Mouse (Mus musculus): Measurements from ENCODE around the gene Zscan10.

Zscan10 gene

GRCm38 (mm10) chr17:23600641-23601622, at the start of gene Zscan10:
Zscan10 (plus strand) TSS chr17:23600856.
- no peak for DNase-seq (ENCODE audit: low spot score)

- no peak for DNase-seq (ENCODE audit: low spot score)
These were observed 49.8 kb upstream of the Zscan10 start for GRCm38 (mm10) chr17:23550856-23551255.

- DNase-seq (ENCODE audit: low spot score) = no peak
These were observed 49.2 kb upstream of the Zscan10 start for GRCm38 (mm10) chr17:23551416-23551815.

DNA sequence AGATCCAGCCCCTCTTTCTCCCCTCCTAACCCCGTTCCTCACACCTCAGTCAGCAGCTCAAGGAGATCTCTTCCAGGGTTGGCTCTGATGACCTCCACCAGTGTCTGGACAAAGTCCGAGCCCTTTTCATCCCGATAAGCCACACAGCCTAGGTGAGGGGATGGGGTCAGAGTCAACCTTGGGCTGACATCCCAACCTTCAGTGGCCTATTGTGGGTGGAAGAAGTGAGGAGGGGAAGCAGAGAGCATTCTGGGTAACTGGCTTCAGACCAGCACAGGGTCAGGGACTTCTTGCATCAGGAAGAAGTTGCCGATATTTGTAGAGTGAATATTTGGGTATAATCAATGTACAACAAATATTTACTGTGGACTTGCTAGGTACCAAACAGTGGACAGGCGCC, 48.7 kb upstream of the Zscan10 start:
- no peak for DNase-seq (ENCODE audit: low spot score)

DNA sequence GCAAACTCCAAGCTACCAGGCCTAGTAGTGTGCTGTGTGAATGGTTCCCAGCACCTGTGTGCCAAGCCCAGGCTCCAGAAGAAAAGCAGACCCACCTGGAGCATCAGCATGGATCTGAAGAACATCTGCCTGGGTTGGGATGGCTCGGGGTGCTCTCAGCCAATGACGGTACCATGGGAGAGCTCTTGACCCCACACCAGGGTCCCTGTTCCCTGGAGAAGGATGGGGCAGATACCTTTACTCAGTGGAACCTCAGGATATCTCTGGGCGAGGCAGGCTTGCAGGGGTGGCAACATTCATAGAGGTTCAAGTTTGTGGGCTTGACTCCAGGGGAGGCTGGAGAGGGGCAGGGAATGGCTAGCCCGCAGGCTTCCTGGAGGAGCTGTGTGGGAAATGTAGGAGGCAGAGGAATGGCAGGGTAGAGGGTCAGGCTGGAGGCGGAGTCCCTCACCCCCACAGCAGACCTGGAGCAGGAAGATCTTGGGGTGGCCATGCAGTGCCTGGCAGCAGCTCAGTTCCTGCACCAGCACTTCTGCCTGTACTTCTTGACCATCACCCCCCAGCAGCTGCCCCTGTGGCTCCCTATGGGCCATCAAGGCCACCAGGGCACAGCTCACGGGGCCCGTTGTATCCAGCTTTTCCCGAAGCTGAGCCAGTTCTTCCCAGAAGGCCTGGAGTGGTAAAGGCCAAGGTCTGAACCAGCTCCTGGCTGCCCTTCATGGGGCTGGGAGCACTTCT, 47.6 kb upstream of the Zscan10 start:
- DNase-seq (ENCODE audit: low spot score) = no peak

GRCm38 (mm10) chr17:23553634-23554120, 47.0 kb upstream of the Zscan10 start:
- DNase-seq (ENCODE audit: low spot score) = no peak

DNA sequence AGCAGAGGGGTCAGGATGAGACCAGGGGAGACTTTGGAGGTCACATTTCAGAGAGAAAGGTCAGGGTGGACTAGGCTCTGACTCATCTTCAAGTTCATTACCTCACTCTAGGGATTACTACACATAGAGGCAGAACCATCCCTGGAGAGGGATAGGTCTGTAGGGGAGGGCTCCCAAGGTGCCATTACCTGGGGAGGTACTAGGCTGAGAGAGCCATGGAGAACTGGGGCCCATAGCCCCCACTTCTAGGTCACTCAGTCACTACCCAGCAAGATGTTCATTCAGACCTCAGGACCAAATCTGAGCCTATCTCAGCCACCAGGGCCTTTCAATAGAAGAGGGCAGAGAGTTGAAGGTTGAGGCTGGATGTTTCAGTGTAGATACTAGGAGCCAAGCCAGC, 46.3 kb upstream of the Zscan10 start:
- DNase-seq (ENCODE audit: low spot score) = no peak

GRCm38 (mm10) chr17:23555243-23555916, 45.3 kb upstream of the Zscan10 start:
- no peak for DNase-seq (ENCODE audit: low spot score)

DNA sequence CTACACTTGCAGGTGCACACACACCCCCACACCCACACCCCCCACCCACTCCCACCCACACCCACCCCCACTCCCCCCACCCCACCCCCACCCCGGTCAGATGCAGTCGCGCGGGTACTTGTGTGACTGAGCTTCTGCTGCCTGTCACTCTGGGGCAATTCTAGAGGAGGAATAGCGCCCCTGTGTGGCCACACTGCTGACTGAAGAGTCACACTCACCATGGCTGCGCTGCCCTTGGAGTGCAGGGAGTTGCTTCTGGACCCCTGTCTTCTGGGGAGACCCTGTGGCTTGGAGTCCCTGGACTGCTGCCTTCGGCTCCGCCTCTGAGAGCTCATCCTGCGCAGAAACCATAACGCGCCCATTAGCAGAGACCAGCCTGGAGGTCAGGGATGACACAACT, 40.9 kb upstream of the Zscan10 start:
- DNase-seq (ENCODE audit: low spot score) = peak; percentile 33

- peak; percentile 95 for DNase-seq (ENCODE audit: low spot score)
These were observed 36.9 kb upstream of the Zscan10 start, which contains the start of gene Zfp213 for GRCm38 (mm10) chr17:23563595-23564367. Zfp213 (minus strand) TSS chr17:23564238.

DNA sequence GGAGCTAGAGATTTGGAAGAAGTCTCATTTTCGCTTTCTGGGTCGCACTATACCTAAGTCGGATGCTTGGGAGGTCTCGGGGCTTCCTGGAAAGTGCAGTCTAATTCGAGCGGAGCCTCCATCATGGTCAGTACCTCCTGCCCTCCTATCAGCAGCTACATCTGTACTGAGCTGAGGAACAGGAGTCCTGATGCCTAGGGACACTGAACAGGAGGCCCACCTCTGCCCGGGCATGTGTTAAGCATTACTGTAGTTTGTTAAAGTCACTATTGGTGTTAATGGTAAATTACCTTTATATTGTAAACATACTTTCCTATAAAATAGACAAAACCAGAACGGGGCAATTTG, 36.3 kb upstream of the Zscan10 start:
- no peak for DNase-seq (ENCODE audit: low spot score)

GRCm38 (mm10) chr17:23566787-23567186, 33.9 kb upstream of the Zscan10 start:
- no peak for DNase-seq (ENCODE audit: low spot score)

DNA sequence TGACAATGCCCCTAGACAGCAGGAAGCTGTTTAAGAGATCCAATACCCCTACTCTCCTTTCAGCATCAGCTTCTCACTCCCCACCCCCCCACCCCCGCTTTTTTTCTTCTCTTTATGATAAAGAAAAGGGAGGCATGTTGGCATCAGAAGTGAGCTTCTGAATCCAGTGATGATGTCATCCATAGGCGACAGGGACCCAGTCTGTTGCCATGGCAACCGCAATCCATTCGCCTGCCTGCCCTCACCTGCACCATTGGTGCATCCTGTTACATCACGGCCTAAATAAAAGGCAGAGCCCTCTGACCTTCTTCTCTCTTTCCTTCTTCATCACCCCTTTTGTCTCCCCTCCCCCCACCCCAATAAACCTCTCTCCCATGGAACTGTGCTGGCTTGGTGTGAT, 32.3 kb upstream of the Zscan10 start:
- no peak for DNase-seq (ENCODE audit: low spot score)

DNA sequence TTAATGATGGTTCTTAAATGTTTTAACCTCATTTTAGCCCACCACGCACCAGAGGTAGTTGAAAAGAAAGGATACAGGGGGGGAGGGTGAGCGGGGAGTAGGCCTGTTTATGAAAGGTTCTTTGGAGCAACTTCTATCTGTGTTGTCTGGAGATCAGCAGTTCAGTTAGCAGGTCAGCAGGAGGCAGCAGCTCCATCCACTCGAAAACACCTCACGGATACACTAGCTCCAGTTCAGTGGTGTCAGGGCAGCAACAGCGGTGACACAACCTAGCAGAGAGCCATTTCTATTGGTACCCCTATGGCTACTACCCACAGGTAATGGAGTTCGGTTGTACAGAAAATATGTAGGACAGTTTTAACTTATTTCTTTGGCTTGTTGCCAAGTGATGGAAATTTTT, 30.6 kb upstream of the Zscan10 start:
- DNase-seq (ENCODE audit: low spot score) = no peak

DNA sequence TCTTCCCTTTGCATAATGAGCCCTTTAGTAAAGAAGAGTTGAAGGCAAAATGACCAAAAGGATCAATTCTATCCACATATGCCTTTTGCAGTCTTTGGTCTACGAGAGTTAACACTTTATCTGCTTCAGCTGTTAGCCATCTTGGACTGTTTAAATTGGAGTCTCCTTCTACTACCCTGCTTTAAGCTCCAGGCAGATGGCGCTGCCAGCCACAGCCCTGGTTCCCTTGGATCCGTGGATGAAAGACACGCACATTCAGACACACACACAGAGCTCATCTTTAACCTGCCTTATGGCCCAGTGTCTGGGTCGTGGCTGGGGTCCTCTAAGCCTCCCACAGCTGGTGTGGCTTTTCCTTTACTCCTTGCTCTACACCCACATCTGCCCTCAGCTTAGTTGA, 29.6 kb upstream of the Zscan10 start:
- DNase-seq (ENCODE audit: low spot score) = no peak

DNA sequence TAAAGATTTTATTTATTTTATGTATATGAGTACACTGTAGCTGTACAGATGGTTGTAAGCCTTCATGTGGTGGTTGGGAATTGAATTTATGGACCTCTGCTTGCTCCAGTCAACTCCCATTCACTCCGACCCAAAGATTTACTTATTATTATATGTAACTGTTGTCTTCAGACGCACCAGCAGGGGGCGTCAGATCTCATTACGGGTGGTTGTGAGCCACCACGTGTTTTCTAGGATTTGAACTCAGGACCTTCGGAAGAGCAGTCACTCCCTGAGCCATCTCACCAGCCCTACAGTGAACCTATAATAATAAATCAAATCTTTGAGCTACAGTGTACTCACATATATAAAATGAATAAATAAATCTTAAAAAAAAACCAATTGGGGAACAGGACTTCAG, 28.6 kb upstream of the Zscan10 start:
- no peak for DNase-seq (ENCODE audit: low spot score)

GRCm38 (mm10) chr17:23574130-23574529, 26.5 kb upstream of the Zscan10 start:
- DNase-seq (ENCODE audit: low spot score) = no peak

DNA sequence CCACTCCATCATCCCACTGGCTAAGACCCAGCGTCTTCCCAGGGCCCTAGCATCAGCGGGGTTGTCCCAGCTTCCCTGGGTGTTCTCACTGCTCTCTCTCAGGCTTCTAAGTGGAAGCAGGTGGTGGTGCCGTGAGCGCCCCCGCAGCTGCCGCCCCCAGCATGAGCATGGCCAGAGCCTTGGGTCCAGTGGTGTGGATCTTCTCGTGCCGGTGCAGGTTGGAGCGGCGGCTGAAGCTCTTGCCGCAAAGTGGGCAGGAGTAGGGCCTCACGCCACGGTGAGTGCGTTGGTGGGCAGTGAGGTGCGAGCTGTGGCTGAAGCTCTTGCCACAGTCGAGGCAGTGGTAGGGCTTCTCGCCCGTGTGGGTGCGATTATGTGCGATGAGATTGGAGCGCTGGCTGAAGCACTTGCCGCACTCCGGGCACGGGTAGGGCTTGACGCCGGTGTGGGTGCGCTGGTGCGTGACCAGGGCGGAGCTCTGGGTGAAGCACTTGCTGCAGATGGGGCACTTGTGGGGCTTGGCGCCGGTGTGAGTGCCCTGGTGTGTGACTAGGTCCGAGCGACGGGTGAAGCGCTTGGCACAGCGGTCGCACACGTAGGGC, 24.6 kb upstream of the Zscan10 start:
- DNase-seq (ENCODE audit: low spot score) = no peak

DNA sequence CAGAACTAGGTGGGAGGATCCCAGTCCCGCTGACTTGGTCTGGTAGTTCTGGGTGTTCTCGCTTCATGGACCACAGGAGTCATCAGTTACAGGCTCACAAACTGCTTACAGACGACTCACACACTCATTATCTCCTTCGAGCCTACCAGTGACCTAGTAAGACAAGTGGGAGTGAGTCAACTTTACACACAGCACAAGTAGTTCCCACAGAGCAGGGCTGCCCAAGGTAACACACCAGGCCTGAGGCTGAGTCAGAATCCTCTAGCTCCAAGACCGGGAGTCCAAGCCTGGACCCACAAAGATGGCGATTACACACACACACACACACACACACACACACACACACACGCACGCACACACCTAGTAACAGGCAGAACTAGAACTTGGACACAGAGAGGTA, 15.9 kb upstream of the Zscan10 start:
- DNase-seq (ENCODE audit: low spot score) = no peak

GRCm38 (mm10) chr17:23585721-23586491, 14.8 kb upstream of the Zscan10 start:
- DNase-seq (ENCODE audit: low spot score) = peak; percentile 40

Measured in urinary bladder, postnatal 25 days (tissue).